Mouse (Mus musculus) left cerebral cortex, postnatal 10 days (tissue): ENCODE results near the gene Commd3. TPM values are rescaled to one million over a fixed set of nuclear protein-coding genes. Genes with fewer than 3 reads are reported as not detected.
A peak's percentile ranks its signal among the peaks of the same experiment; 100 is the strongest.

Source experiments
- DNase-seq, 2 experiments: peaks; one replicate each; pipeline ENCODE4 v3.0.0; 2021 to 2022; ENCODE audit warnings: low spot score in 2 of 2, mixed read lengths in 1 of 2; ENCODE audit errors: extremely low spot score in 1 of 2
- intact Hi-C: fragments of 180-260 bp; cut with DNase I; formaldehyde crosslinking; loops from one replicate; pipeline ENCODE4 v1.15.1; 2025
- total RNA-seq, 2 experiments: library from RNA; stranded (reverse); gene quantifications; 2 replicates each; pipeline ENCODE4 v1.2.3; 2021

The Commd3 gene
- total RNA-seq, 2 experiments from 2014 or later: 116 to 117 TPM

GRCm38 (mm10) chr2:18680961-18681360 lies 8.8 kb downstream of the Commd3 start:
- DNase-seq: peak in 1 of 2 experiments; percentile 86
- intact Hi-C loops: no loop called here

- no peak for DNase-seq
- intact Hi-C loops: no loop called here
These were observed 11.9 kb downstream of the Commd3 start for GRCm38 (mm10) chr2:18684062-18684461.

- intact Hi-C loops: no loop called here
- DNase-seq: no peak
These were observed 14.2 kb downstream of the Commd3 start for GRCm38 (mm10) chr2:18686386-18686785.

GRCm38 (mm10) chr2:18686826-18687519 lies 14.8 kb downstream of the Commd3 start:
- DNase-seq: no peak
- intact Hi-C loops: no loop called here

- intact Hi-C loops: no loop called here
- no peak for DNase-seq
These were observed 15.5 kb downstream of the Commd3 start for GRCm38 (mm10) chr2:18687671-18688170.

- intact Hi-C loops: no loop called here
These were observed 16.1 kb downstream of the Commd3 start for GRCm38 (mm10) chr2:18688286-18688685.

GRCm38 (mm10) chr2:18688708-18689063 lies 16.5 kb downstream of the Commd3 start:
- intact Hi-C loops: no loop called here
- DNase-seq: peak in 1 of 2 experiments; percentile 84

More at GRCm38 (mm10) chr2:18688286-18688685, 16.1 kb downstream of the Commd3 start:
- DNase-seq: no peak

GRCm38 (mm10) chr2:18689064-18689921 lies 17.1 kb downstream of the Commd3 start:
- DNase-seq: peak in 1 of 2 experiments; percentile 44
- intact Hi-C loops: no loop called here

- intact Hi-C loops: loop anchor here (5.0 to 10.0 kb wide), 3 partner anchors 585 to 658 kb away; no protein-coding TSS in a partner anchor
These were observed 18.0 kb downstream of the Commd3 start for GRCm38 (mm10) chr2:18690055-18690691.

GRCm38 (mm10) chr2:18690756-18691155 lies 18.6 kb downstream of the Commd3 start:
- DNase-seq: no peak
- intact Hi-C loops: loop anchor here (5.0 to 10.0 kb wide), 3 partner anchors 584 to 658 kb away; no protein-coding TSS in a partner anchor

More at GRCm38 (mm10) chr2:18690055-18690691, 18.0 kb downstream of the Commd3 start:
- DNase-seq: peak in 1 of 2 experiments; percentile 75

- no peak for DNase-seq
- intact Hi-C loops: loop anchor here (2.0 to 10.0 kb wide), 4 partner anchors 111 to 660 kb away; no protein-coding TSS in a partner anchor
These were observed 19.8 kb downstream of the Commd3 start for GRCm38 (mm10) chr2:18692031-18692430.

- intact Hi-C loops: loop anchor here (2.0 to 10.0 kb wide), 4 partner anchors 110 to 660 kb away; no protein-coding TSS in a partner anchor
- no peak for DNase-seq
These were observed 20.4 kb downstream of the Commd3 start for GRCm38 (mm10) chr2:18692548-18692947.

GRCm38 (mm10) chr2:18693491-18693870 lies 21.3 kb downstream of the Commd3 start:
- intact Hi-C loops: loop anchor here (2.0 to 10.0 kb wide), 4 partner anchors 109 to 661 kb away; no protein-coding TSS in a partner anchor
- DNase-seq: no peak

- intact Hi-C loops: loop anchor here (2.0 to 10.0 kb wide), 4 partner anchors 109 to 662 kb away; no protein-coding TSS in a partner anchor
- peak in 1 of 2 experiments; percentile 76 for DNase-seq
These were observed 21.9 kb downstream of the Commd3 start, which contains the start of gene Spag6 for GRCm38 (mm10) chr2:18693871-18694610. Spag6 (plus strand) TSS chr2:18694032.

- intact Hi-C loops: loop anchor here (5.0 to 10.0 kb wide), 3 partner anchors 580 to 662 kb away; no protein-coding TSS in a partner anchor
- DNase-seq: no peak
These were observed 22.4 kb downstream of the Commd3 start for GRCm38 (mm10) chr2:18694611-18694950.

- no peak for DNase-seq
- intact Hi-C loops: loop anchor here (10.0 kb wide), 2 partner anchors 580 to 650 kb away; no protein-coding TSS in a partner anchor
These were observed 23.0 kb downstream of the Commd3 start for GRCm38 (mm10) chr2:18695163-18695562.

- intact Hi-C loops: loop anchor here (10.0 kb wide), 2 partner anchors 579 to 649 kb away; no protein-coding TSS in a partner anchor
These were observed 23.5 kb downstream of the Commd3 start for GRCm38 (mm10) chr2:18695629-18696150.

More at GRCm38 (mm10) chr2:18695629-18696150, 23.5 kb downstream of the Commd3 start:
- no peak for DNase-seq
